Mouse (Mus musculus): Measurements from ENCODE around the gene Dlg3. TPM values are rescaled to one million over a fixed set of nuclear protein-coding genes. Genes with fewer than 3 reads are reported as not detected.
A peak's percentile ranks its signal among the peaks of the same experiment; 100 is the strongest.

The Dlg3 gene
- polyA plus RNA-seq, 1 experiment from 2014 or later, result 2.2 TPM

DNA sequence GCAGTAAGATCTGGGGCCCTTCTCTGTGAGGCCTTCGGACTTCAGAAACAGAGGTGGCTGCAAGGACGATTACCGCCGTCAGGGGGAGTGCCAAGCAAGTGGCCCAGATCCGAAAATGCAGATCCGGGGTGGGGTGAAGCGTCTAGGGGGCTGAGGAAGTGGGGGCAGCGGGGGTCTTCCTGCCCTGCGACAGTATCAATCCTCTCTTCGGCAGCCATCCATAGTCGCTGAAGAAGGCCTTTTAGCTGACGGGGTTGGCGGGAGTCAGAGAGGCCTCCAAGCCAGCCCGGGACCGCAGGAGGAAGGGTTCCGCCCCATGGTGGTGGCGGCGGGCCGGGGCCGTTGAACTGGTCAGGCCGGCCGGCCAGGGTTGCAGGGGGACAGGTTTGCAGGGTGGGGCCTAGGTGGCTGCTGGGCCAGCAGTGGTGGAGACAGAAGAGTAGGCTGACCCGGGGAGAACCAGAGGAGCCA lies 6.9 kb downstream of the Dlg3 start:
- ATAC-seq, result peak; percentile 32; the same call in 1 of the 2 replicates
- Histone ChIP-seq H3K4me3 (ENCODE audit: low read depth, low read length) (peak overlapping the region; percentile 43), H3K36me3 (ENCODE audit: control insufficient read depth, insufficient read depth) (no peaks in the 10 kb centered on the region), H3K9ac (ENCODE audit: low read depth, low read length) (peak overlapping the region; percentile 53), H3K9me3 (ENCODE audit: control insufficient read depth) (no peaks in the 10 kb centered on the region), H3K27ac (ENCODE audit: low read depth, low read length) (no peak overlapping the region), H3K4me1 (replicated peaks; ENCODE audit: control insufficient read depth, insufficient read depth, low read length) (no peaks in the 10 kb centered on the region), H3K4me2 (replicated peaks; ENCODE audit: low read depth) (peak overlapping the region; percentile 67), H3K27me3 (replicated peaks; ENCODE audit: control insufficient read depth, insufficient read depth, low read length) (no peaks in the 10 kb centered on the region)
- 19% methylated on average over 23 of the region's 23 CpGs for WGBS
- peak; percentile 78 for TF ChIP-seq CTCF (IDR thresholded peaks at IDR 0.05; ENCODE audit: low read depth)

DNA sequence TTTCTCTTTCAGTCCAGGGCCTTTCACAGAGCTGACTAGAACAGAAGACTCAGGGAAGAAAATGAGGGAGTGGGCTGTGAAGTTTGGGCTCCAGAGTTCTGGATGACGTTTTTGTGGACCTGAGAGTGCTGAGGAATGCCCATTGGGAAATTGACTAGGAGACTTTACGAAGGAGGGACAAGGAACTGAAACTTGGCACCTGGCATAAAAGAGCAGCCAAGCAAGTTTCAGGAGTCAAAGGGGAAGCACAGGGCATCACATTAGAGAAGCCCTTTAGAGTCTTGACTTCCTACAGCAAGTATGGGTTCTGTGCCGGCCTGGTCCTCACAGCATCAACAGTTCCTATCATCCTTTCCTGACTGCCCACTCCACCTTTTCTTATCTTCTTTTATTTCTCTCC lies 7.9 kb downstream of the Dlg3 start:
- no peaks in the 10 kb centered on the region for H3K36me3 ChIP-seq (ENCODE audit: control insufficient read depth, insufficient read depth)
- no peak overlapping the region for H3K4me3 ChIP-seq (ENCODE audit: low read depth, low read length)
- H3K27me3 ChIP-seq (replicated peaks; ENCODE audit: control insufficient read depth, insufficient read depth, low read length), result no peaks in the 10 kb centered on the region
- no peak overlapping the region for H3K9ac ChIP-seq (ENCODE audit: low read depth, low read length)
- H3K4me2 ChIP-seq (replicated peaks; ENCODE audit: low read depth), result no peak overlapping the region
- no peaks in the 10 kb centered on the region for H3K9me3 ChIP-seq (ENCODE audit: control insufficient read depth)
- no peak for ATAC-seq
- TF ChIP-seq CTCF (IDR thresholded peaks at IDR 0.05; ENCODE audit: low read depth), result no peak
- H3K4me1 ChIP-seq (replicated peaks; ENCODE audit: control insufficient read depth, insufficient read depth, low read length), result no peaks in the 10 kb centered on the region
- whole genome bisulfite sequencing, result 90% methylated on average over 3 of the region's 3 CpGs
- no peak overlapping the region for H3K27ac ChIP-seq (ENCODE audit: low read depth, low read length)

DNA sequence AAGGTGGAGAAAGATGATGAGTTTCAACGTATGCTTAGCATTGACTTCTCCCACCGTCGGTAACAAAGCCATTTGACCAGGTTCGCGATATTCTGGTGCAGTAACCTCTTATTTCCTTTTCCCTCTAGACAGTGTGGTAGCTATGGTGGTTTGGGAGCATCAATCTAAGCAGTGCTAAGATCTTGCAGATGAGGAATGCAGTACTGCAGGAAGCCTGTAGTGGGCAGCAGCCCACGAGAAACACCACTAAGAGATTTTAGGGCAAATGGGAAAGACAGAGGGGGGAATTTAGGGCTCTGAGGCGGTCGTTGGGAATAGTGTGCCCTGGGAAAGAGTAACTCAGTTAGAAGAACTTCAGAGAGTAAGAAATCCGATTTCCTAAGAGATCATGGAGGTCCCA lies 9.0 kb downstream of the Dlg3 start:
- Histone ChIP-seq H3K9ac (ENCODE audit: low read depth, low read length) (no peak overlapping the region), H3K36me3 (ENCODE audit: control insufficient read depth, insufficient read depth) (no peaks in the 10 kb centered on the region), H3K9me3 (ENCODE audit: control insufficient read depth) (no peaks in the 10 kb centered on the region), H3K4me1 (replicated peaks; ENCODE audit: control insufficient read depth, insufficient read depth, low read length) (no peaks in the 10 kb centered on the region), H3K27ac (ENCODE audit: low read depth, low read length) (no peak overlapping the region), H3K4me3 (ENCODE audit: low read depth, low read length) (peak overlapping the region; percentile 63), H3K27me3 (replicated peaks; ENCODE audit: control insufficient read depth, insufficient read depth, low read length) (no peaks in the 10 kb centered on the region), H3K4me2 (replicated peaks; ENCODE audit: low read depth) (peak overlapping the region; percentile 66)
- ATAC-seq, result peak; percentile 54
- peak; percentile 77 for TF ChIP-seq CTCF (IDR thresholded peaks at IDR 0.05; ENCODE audit: low read depth)
- WGBS, result 20% methylated on average over 9 of the region's 9 CpGs

DNA sequence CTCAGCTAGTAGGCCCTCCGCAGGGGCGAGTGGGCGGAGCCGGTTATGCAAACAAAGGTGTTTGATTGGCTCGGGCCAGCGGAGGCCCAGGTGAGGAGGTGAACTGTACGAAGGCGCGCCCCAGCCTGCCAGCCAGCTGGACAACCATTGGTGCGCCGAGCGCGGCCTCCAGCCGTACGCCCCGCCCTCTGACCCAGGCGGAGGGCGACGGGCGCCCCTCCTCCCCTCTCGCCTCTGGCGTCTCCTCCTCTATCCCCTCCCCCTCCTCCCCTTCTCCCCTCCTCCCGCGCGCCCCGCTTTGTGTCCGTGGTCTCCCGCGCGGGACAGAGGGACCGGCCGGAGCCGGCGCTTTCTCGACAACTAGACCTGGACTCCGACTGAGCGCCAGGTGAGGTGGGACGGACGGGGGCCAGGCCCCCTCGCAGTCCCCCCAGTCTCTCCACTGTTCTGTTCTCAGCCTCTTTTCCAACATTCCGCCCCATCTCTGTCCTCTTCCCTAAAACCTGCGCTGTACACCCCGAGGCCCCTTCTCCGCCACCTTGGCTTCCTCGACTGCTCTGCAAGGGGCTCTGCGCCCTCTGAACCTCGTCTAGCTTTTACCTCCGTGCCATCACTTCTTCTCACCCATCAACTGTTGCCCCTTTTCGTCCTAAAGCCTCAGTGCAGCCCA lies 9.6 kb downstream of the Dlg3 start:
- 12% methylated on average over 28 of the region's 49 CpGs for WGBS

DNA sequence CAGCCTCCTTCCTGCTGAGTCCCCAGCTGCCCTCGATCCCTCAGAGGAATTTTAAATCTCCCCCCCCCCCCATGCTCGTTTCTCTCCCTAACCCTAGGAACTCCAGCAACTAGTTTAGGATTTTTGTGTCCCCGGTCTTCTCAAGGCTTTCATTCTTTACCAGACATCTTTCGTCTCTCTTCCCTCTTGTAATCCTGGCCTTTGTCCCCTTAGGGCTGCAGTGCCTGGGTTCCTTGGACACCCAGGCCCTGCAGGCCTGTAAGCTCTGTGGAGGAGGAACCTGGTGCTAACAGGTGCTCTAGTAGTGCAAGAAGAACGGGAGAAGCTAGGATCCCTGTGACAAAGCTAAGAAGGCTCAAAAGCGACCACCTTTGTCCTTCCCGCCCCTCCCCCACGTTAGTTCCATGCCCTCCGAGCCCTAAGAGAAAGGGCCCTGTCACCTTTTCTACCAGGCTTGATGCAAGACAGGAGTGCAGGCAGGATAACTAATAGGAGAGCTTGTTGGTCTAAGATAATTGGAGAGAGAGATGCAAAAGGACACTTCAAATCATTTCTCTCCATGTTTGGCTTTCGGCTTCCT lies 10.2 kb downstream of the Dlg3 start:
- Histone ChIP-seq H3K4me2 (replicated peaks; ENCODE audit: low read depth) (peak overlapping the region; percentile 66), H3K9ac (ENCODE audit: low read depth, low read length) (peak overlapping the region; percentile 57), H3K36me3 (ENCODE audit: control insufficient read depth, insufficient read depth) (no peaks in the 10 kb centered on the region), H3K4me3 (ENCODE audit: low read depth, low read length) (peak overlapping the region; percentile 63), H3K4me1 (replicated peaks; ENCODE audit: control insufficient read depth, insufficient read depth, low read length) (no peaks in the 10 kb centered on the region), H3K27ac (ENCODE audit: low read depth, low read length) (peak overlapping the region; percentile 81), H3K27me3 (replicated peaks; ENCODE audit: control insufficient read depth, insufficient read depth, low read length) (no peaks in the 10 kb centered on the region), H3K9me3 (ENCODE audit: control insufficient read depth) (no peaks in the 10 kb centered on the region)
- TF ChIP-seq CTCF (IDR thresholded peaks at IDR 0.05; ENCODE audit: low read depth), result no peak
- no peak for ATAC-seq
- WGBS, result 15% methylated on average over 10 of the region's 10 CpGs

More for the DNA sequence above, 9.6 kb downstream of the Dlg3 start:
- no peak for TF ChIP-seq CTCF (IDR thresholded peaks at IDR 0.05; ENCODE audit: low read depth)
- H3K4me2 ChIP-seq (replicated peaks; ENCODE audit: low read depth), result peak overlapping the region; percentile 66
- ATAC-seq, result peak; percentile 91
- peak overlapping the region; percentile 57 for H3K9ac ChIP-seq (ENCODE audit: low read depth, low read length)
- no peaks in the 10 kb centered on the region for H3K27me3 ChIP-seq (replicated peaks; ENCODE audit: control insufficient read depth, insufficient read depth, low read length)
- peak overlapping the region; percentile 63 for H3K4me3 ChIP-seq (ENCODE audit: low read depth, low read length)
- no peaks in the 10 kb centered on the region for H3K36me3 ChIP-seq (ENCODE audit: control insufficient read depth, insufficient read depth)
- H3K27ac ChIP-seq (ENCODE audit: low read depth, low read length), result peak overlapping the region; percentile 81
- H3K4me1 ChIP-seq (replicated peaks; ENCODE audit: control insufficient read depth, insufficient read depth, low read length), result no peaks in the 10 kb centered on the region
- H3K9me3 ChIP-seq (ENCODE audit: control insufficient read depth), result no peaks in the 10 kb centered on the region

DNA sequence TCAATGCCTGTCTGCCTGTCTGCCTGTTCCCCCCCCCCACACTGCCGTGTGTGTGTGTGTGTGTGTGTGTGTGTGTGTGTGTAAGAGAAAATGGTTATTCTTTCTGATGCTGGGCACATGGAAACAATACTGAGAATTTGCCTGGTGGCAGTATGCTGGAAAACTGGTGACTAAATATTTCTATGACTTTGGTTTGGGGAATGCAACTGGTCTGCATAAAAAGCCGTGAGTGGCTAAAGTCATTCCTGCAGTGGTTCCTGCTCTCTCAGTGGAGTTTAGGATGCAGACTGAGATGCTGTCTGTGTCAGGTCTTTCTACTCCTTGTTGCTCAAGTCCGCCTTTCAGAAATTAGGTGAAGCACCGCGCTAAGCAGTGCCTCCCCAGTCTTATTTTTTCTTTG lies 10.9 kb downstream of the Dlg3 start:
- no peaks in the 10 kb centered on the region for H3K36me3 ChIP-seq (ENCODE audit: control insufficient read depth, insufficient read depth)
- H3K4me3 ChIP-seq (ENCODE audit: low read depth, low read length), result peak overlapping the region; percentile 63; the same call in 1 of the 2 replicates
- H3K27me3 ChIP-seq (replicated peaks; ENCODE audit: control insufficient read depth, insufficient read depth, low read length), result no peaks in the 10 kb centered on the region
- TF ChIP-seq CTCF (IDR thresholded peaks at IDR 0.05; ENCODE audit: low read depth), result no peak
- no peak overlapping the region for H3K9ac ChIP-seq (ENCODE audit: low read depth, low read length)
- H3K4me2 ChIP-seq (replicated peaks; ENCODE audit: low read depth), result peak overlapping the region; percentile 66
- no peak for ATAC-seq
- H3K27ac ChIP-seq (ENCODE audit: low read depth, low read length), result no peak overlapping the region
- no peaks in the 10 kb centered on the region for H3K9me3 ChIP-seq (ENCODE audit: control insufficient read depth)
- no peaks in the 10 kb centered on the region for H3K4me1 ChIP-seq (replicated peaks; ENCODE audit: control insufficient read depth, insufficient read depth, low read length)
- 33% methylated on average over 5 of the region's 5 CpGs for WGBS
